Mouse (Mus musculus): ENCODE measurements at regions not wholly inside any gene's neighbourhood (a gene's known extent, or its start where the extent isn't known, plus 50 kb on each side); places are given as distances from the start of the nearest gene placed in this dataset.

DNA sequence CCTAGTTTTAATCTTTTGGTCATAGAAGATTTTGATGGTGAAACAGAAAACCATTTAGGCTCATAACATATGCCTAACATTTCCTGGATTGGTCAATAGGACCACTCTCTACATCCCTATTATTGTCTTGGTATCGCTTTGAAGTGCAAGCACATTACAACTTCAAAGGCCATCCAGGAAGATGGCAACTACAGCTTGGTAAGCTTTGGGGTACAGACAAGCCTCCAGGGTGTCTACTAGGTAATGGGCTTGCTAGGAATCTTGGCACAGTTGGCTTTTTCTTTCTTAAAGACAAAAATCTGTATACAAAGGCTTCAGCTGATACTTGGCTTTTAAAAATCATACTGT, 90.8 kb downstream of the Brms1l start:
- no peak for DNase-seq (ENCODE audit: low spot score in 2 of 2)

DNA sequence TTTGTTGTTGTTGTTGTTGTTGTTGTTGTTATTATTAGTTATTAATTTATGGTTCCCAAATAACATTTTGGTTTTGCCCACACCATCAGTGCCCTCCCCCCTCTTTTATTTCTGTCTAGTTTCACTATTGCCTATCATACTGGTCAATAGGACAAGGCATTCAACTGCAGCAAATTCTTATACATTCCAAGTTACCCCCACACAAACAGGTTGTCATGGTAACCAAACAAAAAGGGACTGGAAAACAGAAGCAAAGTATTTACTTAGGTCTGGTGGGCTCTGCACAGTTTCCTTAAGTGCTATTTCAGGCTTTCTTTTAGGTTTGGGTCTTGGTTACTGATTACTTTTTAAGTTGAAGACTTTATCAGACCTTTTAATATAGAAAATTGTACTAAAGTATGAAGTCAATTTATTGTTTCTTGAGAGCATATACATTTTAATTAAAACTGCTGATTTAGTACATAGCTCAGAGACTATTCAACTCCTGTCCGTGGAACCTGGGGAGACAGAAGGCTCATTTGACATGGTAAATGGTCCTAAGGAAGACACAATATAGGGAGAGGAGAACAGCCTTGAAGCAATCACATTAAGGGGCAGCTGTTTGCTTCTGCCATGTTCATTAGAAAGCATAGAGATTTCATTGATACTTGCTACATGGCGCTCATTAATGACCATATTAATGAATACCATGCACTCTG, 90.3 kb downstream of the Brms1l start:
- DNase-seq (ENCODE audit: low spot score in 2 of 2): no peak
